Mouse (Mus musculus) spleen, postnatal 4 days (tissue): ENCODE measurements around the gene Abhd12.
"Not testable (repeated sequence)": the region's sequence is repeated elsewhere in the genome, so short reads cannot be mapped to it uniquely, and the experiment has no call there.

Source experiments
- DNase-seq, 2 experiments: peaks; one replicate each; pipeline ENCODE4 v3.0.0; 2022; ENCODE audit warnings: low spot score in 2 of 2

Abhd12 gene

DNA sequence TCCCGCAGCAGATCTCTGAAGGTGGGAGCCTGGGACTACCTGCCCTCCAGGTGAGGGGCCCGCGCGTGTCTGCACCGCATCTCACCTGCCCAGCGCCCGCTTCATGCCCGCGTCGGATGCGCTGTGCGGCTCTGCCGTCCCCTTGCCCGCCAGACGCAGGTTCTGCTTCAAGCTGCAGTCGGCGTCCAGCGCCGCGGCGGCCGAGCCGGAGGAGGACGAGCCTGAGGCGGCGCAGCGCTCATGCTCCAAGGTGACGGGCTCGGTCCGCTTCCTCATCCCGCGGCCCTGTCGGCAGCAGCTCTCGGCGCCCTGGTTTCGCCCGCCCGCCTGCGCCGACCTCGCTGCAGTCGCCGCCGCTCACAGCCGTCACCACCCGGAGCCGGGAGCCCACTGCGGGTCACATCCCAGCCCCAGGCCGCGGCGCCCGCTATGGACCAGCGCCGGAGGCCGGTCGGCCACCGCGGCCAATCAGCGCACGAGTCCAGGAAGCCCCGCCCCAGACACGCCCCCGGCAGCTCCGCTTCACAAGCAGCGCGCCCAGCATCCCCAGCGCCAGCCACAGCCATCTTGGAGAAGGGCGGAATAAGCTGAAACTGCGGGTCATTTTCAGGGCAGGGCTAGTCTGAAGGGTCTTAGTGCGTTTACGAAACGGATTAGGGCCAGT is at the start of gene Abhd12:
Gene Abhd12 (minus strand): TSS at position 470 of the 664 bp plus-strand sequence.
- DNase-seq, result peak; percentile 99

DNA sequence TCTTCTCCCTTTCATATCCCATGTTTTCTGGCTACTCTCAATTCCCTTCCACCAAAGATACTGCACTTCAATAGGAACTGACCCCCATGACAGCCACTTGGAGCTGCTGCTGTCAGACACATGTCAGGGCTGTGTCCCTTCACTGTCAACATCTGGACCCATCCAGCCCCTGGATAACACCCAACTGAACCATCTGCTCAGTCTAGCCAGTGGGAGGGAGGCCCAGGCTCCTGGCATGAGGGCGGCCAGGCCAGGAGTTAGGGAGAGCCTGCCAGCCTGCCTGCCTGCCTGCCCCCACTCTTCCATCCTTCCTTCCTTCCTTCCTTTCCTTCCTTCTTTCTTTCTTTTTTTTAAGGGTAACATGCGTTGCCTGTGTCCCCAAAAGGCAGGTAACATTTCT is 46.7 kb upstream of the Abhd12 start:
- no peak for DNase-seq

DNA sequence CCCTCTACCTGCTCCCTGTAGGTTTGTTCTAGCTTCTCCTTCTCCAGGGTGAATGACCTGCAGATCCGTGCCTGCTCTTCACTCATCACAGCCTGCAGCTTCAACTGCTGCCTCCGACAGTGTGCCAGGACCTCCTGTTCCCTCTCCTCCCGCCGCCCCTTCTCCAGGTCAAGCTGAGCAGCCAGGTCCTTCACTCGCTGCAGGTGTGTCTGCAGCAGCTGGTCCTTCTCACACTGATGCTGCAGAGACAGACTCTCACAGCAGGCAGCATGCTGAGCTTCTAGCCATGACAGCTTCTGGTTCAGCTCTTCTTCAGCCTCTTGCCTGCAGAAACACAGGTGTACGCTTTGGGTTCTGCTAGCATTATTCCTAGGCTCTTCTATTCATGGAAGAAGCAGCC is 45.5 kb upstream of the Abhd12 start:
- no peak for DNase-seq

DNA sequence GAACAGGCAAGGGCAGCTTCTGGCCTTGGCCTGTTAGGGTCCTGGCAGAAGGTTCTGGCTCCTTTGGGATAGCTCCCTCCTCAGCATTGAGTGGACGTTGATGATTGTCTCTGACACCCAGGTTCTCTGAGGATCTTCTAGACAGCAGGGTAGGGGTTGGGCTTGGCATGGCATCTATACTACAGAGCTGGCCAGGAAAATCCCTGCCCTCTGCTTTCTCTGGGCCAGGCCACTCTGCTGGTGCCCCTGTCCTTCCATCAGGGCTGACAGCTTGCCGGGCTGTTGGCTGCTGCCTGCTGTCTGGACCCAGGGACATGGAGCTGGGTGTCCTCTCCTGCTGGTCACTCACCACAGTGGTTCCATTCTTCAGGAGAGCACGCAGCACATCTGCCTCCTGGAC is 45.1 kb upstream of the Abhd12 start:
- DNase-seq, result no peak

DNA sequence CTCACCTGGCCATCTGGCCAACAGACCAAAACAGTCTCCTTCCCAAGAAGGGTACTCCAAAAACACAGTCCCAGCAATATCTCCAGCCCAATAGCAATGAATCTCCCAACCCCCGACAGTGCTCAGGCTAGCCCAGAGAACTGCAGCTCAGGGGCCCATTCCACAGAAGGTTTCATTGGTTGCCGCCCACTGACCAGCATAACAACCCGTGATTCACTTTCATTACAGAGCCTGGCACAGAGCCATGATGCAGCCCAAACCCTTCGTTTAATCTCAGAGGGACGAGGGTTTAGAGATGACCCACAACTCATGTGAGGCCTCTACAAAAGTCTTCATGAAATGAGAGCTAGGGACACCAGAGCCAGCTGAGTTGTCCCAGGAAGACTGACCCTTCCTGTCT is 44.2 kb upstream of the Abhd12 start:
- no peak for DNase-seq

DNA sequence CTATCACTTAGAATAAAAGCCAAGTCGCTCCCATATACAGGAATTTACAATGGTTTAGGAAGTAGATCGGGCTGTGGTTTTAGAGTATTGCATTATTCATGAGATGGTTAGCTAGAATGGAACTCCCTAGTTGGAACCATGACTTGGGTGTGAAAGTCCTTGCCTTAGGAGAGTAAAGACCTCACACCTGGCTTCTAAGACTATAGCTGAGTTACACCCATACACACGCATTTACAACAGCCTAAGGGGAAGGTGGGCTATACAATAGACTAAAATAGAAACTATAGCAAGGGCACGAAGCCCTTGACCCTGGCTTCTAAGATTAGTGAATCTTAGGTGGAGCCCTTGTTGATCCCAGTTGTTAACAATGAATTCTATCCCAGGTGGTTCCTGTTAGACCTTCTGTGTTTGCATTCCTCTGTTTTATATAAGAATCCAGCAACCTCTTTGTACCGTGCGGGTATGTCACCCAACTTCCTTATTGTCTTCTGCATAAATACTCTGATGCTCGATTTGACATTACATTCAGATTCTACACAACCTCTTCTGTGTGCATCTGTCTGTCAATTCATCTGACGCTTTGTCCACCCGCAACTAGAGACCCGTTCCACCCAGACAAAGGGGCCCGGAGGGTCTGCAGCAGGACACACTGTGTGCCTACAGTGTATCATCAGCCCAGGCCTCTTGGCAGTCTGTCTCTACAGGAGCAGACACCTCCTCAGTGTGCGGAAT is 43.5 kb upstream of the Abhd12 start:
- DNase-seq, result not testable (repeated sequence)

DNA sequence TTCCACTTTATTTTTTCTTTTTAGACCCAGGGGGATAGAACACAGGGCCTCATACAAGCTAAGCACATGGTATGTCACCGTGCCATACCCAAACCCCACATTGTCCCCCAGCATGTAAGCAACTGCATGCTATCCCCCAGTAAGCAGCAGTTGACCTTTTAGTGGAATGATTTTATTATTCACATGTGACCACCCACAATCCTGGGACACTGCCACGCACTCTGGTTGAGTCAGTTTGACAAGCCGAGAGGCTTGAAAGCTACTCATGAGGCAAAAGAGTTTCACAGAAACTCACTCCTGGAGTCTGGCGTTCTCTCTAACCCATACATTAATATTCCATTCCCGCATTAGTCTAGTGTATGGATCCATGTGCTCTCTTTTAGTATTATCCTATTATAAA is 42.8 kb upstream of the Abhd12 start:
- DNase-seq, result not testable (repeated sequence)

DNA sequence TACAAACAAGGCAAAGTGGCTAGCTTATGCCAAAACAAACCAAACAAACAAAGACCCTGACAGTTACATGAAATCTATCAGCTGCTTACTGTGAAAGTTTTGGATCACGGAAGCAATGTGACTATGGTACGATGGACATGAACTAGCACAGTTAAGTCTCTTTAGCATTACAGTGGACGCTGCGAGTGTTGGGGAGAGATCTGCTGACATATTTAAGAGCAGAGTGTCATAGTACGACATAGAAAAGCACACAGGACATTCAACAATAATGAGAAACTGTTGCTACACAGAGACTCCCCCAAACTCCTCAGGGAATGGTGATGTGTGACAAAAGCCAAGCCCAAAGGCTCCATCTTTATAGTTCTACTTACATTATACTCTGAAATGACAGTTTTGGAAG is 39.5 kb upstream of the Abhd12 start:
- DNase-seq, result no peak

DNA sequence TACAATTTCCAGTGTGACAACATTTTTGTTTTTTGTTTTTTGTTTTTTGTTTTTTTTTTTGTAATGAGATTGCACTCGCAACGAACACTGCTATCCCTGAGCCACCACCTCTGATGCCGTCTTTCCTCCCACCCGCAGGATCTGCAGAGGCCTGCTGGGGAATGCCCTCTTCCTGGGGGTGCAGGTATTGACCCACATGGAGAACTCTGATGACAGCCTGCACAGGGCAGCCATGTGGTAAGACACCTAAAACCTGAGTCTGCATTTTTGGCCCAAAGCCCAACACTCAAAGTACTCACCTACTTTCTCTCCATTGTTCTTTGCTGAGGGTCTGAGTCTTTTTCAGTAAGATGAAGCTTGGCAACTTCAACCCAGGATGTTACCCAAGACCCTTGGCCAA is 30.1 kb upstream of the Abhd12 start:
- DNase-seq, result no peak

DNA sequence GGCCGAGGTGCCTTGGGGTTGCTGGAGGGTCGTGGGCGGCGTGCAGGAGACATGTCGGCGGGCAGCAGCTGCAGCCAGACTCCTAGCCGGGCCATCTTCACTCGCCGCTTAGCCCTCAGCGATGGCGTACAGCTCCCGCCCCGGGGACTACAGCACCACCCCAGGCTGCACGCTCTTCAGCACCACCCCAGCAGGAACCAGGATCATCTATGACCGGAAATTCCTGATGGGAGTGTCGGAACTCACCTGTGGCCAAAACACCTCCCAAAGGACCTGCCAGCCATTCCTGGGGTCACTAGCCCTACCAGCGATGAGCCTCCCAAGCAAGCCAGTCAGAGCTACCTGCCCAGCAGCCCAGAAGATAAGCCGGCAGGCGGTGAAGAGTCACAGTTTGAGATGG is 28.9 kb upstream of the Abhd12 start:
- DNase-seq, result no peak

DNA sequence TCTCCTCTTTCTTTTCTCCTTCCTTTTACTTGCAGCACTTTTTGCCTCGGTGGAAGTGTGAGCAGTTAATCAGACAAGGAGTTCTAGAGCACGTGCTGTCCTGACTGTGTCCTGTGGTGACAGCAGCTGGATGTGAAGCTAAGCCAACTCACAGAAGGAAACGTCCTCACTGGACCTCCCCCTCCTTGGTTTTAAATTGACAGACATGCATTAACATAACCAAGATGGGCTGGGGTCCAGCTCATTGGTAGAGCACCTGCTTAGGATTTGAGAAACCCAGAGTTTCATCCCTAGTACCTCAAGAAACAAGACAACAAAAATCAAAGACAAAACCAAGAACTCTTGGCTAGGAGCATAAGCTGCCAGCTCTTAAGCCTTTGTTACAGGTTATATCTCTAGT is 26.3 kb upstream of the Abhd12 start:
- no peak for DNase-seq

DNA sequence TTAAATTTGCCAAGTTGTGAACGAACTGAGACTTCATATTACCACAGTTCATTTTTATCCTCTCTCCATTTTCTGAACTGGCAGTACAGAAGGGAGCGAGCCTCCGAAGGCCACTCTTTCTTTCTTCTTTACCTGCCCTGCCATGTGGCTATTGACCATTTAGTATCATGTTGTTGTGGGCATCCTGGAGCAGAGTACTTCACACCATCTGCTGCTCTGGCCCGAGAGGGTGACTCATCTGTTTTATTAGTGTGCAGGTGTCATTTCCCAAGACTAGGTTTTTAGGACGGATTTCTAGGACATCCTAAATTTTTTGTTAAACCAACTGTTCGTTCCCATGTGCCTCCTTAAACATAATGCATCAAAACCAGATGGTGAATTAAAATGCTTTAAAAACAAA is 24.6 kb upstream of the Abhd12 start:
- no peak for DNase-seq

DNA sequence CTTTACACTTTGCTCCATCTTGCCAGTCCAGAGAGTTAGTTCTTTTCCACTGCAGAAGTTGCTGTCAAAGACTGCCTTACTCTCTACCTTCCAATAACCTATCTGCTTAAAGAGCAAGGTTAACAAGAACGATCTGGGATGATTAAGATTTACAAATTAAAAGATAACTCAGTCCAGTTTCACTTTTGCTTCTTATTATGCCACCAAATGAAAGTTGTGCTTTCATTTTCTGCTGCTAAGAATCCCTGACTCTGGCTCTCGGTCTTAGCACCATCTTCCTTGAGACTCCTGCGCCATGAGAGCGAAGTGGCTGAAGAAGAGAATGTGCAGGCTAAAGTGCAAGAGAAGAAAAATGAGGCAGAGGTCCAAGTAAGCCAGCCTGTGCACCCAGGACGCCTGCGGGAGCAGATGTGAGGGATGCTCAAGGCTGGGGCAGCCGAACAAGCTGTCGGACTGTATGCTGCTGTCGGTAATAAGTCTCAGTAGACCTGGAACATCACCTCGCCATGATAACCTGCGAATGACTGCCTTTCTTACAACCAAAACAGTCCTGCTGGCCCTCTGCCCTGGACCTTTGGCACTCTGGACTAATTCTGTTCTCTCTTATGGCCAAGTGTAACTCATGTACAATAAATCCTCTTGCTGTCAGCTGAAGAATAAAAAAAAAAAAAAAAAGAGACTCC is 22.6 kb upstream of the Abhd12 start:
- no peak for DNase-seq

DNA sequence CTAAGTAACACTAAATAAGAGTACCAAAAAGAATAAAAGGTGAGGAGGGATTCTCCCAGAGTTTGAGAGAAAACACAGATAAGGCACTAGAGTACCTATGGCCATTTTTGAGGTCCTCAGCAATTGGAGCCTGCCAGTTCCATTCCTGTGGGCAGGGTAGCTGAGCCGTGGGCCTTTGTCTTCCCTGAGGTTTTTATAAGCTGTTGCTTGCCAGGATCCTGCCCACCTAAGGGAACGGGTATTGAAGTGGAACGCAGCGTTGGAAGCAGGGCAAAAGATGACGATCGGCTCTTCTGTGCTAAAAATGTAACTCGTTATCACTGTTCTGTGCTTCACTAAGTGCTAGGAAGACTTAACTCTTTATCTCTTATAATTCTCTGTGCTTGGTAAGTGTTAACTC is 19.0 kb upstream of the Abhd12 start:
- no peak for DNase-seq

DNA sequence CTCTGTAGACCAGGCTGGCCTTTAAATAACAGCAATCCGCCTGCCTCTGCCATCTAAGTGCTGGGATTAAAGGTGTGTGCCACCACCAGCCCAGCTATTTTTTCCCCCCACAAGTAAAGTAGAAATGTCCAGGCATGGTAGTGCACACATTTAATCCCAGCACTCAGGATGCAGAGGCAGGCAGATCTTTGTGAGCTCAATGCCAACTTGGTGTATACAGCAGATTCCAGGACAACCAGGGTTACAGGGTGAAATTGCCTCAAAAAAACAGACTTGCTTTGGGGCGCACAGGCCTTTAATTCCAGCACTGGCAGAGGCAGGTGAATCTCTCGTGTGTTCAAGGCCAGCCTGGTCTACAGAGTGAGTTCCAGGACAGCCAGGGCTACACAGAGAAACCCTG is 18.5 kb upstream of the Abhd12 start:
- DNase-seq, result no peak

DNA sequence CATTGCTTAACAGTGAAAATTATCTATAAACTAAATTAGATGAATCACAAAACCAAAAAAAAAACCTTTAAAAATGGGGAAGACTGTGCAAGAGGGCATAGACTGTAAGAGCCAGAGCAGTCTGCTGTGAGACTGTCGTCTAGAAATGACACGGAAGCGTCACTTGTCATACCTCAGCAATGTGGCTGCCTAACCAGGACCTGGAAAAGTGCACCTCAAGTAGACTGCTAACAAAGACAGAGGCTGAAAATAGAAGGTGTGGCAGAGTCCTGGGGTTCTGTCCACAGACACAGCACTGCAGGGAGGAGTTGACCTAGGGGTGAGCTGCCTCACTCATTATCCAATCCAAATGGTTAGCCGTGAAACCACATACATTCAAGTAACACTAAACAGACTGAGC is 17.6 kb upstream of the Abhd12 start:
- no peak for DNase-seq

DNA sequence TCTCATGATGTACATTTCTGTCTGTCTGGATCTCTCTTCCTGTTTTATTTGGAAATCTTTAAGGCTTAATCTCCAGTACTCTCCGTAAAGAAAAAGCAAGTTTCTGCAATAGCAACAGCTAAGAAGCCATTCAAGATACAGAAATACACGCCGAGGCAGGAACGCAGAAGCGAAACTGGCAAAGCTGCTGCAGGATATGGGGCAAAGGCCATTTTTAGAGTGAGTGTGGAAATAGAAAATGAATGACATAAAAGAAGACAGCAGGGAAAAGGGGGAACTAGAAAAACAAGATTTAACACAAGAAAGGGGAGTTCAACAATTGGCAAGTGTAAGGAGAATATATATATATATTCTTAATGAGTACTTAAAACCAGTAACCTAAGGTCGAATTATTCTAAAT is 17.2 kb upstream of the Abhd12 start:
- DNase-seq, result no peak

DNA sequence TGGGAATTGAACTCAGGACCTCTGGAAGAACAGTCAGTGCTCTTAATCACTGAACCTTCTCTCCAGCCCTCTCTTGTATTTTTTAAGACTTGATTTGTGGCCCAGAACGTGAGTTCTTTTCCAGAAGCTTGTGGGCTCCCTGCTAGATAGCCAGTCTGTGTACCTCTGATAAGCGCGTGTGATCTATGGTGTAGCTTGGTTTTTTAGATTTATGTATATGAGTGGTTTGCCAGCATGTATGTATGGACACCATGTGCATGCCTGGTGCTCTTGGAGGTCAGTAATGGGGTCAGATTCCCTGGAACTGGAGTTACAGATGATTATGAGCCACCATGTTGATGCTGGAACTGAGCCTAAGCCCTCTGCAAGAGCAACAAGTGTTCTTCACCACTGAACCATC is 16.0 kb upstream of the Abhd12 start:
- no peak for DNase-seq

DNA sequence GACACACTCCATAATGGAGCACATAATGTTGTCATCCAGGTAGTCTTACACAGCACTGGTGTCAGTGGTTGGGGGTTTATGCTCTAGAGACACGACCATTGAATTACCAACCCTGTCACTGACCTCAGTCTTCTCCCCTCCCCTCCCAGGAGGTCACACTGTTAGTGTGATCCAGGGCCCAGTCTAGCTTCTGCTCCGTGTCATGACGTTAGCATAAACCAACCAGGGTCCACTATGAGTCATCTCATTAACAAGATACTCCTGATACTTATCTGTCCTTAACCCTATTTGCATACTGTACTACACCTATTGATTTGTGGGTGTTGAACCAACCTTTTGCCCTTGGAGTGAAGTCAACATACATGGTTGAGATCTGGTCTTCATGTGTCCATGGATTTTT is 14.2 kb upstream of the Abhd12 start:
- no peak for DNase-seq

DNA sequence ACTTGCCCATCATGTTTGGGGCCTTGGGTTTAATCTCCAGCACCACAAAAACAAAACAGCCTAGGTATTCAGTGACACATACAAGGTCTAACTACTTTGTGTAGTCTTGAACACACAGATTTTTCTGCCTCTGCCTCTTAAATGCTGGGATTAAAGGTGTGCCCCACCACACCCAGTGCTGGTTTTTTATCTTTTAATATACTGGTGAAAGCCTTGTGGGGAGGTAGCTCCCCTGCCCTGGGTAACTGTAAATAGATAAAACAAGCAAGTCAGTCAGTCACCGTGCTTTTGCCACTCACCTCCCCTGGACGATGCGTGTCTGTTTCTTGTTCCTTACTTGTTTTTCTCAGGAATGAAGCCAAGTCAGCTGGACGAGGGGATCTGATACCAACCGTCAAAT is 11.2 kb upstream of the Abhd12 start:
- DNase-seq, result no peak

DNA sequence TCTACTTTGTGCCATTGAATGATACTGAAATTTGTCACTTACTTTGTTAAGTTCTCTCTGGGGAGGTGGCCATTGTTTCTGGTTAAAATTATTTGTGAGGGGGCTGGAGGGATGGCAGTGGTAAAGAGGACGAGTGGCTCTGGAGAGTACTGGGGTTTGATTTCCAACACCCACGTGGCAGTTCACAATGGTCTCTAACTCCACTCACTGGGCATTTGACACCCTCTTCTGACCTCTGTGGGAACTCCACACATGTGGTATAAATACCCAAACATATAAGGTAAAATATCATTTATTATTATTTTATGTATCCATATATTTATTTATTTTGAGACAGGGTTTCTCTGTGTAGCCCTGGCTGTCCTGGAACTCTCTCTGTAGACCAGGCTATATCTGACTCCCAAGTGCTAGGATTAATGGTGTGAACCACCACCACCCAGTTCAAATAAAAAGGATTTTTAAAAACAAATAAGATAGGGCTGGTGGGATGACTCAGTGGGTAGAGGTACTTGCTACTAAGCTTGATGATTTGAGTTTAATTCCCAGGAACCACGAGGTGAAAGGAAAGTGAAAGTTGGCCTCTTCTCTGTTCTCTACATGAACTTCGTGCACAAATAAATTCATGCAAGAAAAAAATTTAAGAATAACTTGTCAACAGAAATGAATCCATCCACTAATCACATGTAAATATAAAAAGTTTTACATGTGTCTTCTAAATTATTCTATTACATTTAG is 10.4 kb upstream of the Abhd12 start:
- no peak for DNase-seq

DNA sequence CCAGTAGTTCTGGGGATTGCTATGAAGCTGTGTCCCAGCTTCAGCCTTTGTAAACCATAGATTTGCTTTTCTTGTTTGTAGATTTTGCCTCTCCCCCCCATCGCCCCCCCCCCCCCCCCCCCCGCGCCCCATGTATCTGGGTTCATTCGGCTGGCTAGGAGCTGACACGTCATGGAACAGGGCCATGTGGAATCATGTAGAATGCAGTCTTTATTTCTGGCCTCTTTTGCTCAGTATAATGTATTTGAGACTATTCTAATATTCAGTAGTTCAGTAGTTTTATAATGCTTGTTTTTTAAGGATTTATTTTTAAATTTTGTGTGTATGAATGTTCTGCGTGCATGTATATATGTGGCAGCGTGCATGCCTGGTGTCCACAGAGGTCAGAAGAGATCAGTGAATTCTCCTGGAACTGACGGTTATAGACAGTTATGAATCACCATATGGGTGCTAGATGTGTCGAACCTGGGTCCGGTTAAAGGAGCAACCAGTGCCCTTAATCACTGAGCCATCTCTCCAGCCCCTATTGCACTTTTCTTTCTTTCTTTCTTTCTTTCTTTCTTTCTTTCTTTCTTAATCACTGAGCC is 5.8 kb upstream of the Abhd12 start:
- no peak for DNase-seq
